Mouse (Mus musculus) ES-E14 (cell line): Measurements from ENCODE around the gene Tyw1. TPM values are rescaled to one million over a fixed set of nuclear protein-coding genes. Genes with fewer than 3 reads are reported as not detected.

Source experiments
- DNase-seq: peaks from one replicate; pipeline ENCODE4 v3.0.0-alpha.2; 2013; ENCODE audit warnings: low read depth, low spot score
- H3K27ac ChIP-seq: 2 replicates; pipeline ENCODE4 v1.5.1; 2012; ENCODE audit warnings: low read depth, mild to moderate bottlenecking, low read length, moderate library complexity, mixed read lengths; ENCODE audit not compliant: poor library complexity, insufficient read depth, severe bottlenecking
- H3K36me3 ChIP-seq: 2 replicates; pipeline ENCODE4 v1.6.1; 2012; ENCODE audit warnings: mild to moderate bottlenecking, low read length, moderate library complexity, mixed read lengths; ENCODE audit not compliant: control insufficient read depth, poor library complexity, insufficient read depth, severe bottlenecking
- H3K4me1 ChIP-seq, 2 experiments: fragments of 150-350 bp in 1 of 2; sonication (generic) in 1 of 2; 2 replicates each; pipeline ENCODE4 v1.6.1; 2012; ENCODE audit warnings: low read length in 2 of 2, mild to moderate bottlenecking in 1 of 2, mixed read lengths in 1 of 2; ENCODE audit not compliant: control insufficient read depth in 2 of 2, insufficient read depth in 2 of 2, poor library complexity in 1 of 2
- H3K4me3 ChIP-seq, 2 experiments: fragments of 150-350 bp in 1 of 2; sonication (generic) in 1 of 2; 2 replicates each; pipeline ENCODE4 v1.5.1; 2012; ENCODE audit warnings: low read length in 2 of 2, low read depth in 1 of 2, mild to moderate bottlenecking in 1 of 2, mixed read lengths in 1 of 2; ENCODE audit not compliant: insufficient read depth in 1 of 2, poor library complexity in 1 of 2, severe bottlenecking in 1 of 2
- H3K9ac ChIP-seq: 2 replicates; pipeline ENCODE4 v1.6.1; 2012; ENCODE audit warnings: low read depth, mild to moderate bottlenecking, low read length, mixed read lengths; ENCODE audit not compliant: poor library complexity, insufficient read depth, severe bottlenecking
- H3K9me3 ChIP-seq: fragments of 150-350 bp; sonication (generic); 2 replicates; pipeline ENCODE4 v1.6.1; 2012; ENCODE audit warnings: low read depth, mild to moderate bottlenecking, low read length; ENCODE audit not compliant: control insufficient read depth, insufficient read depth
- CHD2 ChIP-seq: IDR thresholded peaks from 2 replicates; pipeline ENCODE4 v1.6.1; 2014; ENCODE audit warnings: mild to moderate bottlenecking, low read depth, low read length, inconsistent platforms
- HCFC1 ChIP-seq: IDR thresholded peaks from 2 replicates; pipeline ENCODE4 v1.6.1; 2012; ENCODE audit warnings: low read length, inconsistent platforms, borderline replicate concordance; ENCODE audit not compliant: insufficient read depth
- MAFK ChIP-seq: IDR thresholded peaks from 2 replicates; pipeline ENCODE4 v1.6.1; 2014; ENCODE audit warnings: mild to moderate bottlenecking, low read depth, low read length, inconsistent platforms; ENCODE audit not compliant: insufficient read depth
- ZC3H11A ChIP-seq: IDR thresholded peaks from 2 replicates; pipeline ENCODE4 v1.6.1; 2012; ENCODE audit warnings: low read depth, mild to moderate bottlenecking, inconsistent platforms, low read length, borderline replicate concordance
- ZNF384 ChIP-seq: IDR thresholded peaks from 2 replicates; pipeline ENCODE4 v1.6.1; 2012; ENCODE audit warnings: low read depth, low read length, inconsistent platforms
- in situ Hi-C, 2 experiments: fragments of 600-800 bp; cut with MboI; formaldehyde crosslinking; loops; one replicate each; pipeline ENCODE4 v1.15.1; 2025; ENCODE audit warnings: low sequenced_read_pairs in 2 of 2, inconsistent platforms in 1 of 2; ENCODE audit not compliant: unreplicated experiment in 2 of 2
- total RNA-seq: library from RNA; depleted of rRNA; stranded (reverse); fragments of 300-350 nt; gene quantifications from 2 replicates; pipeline ENCODE4 v1.2.3, GENCODE M21; 2012

Gene Tyw1
- total RNA-seq, 1 experiment = 87.9 TPM

DNA sequence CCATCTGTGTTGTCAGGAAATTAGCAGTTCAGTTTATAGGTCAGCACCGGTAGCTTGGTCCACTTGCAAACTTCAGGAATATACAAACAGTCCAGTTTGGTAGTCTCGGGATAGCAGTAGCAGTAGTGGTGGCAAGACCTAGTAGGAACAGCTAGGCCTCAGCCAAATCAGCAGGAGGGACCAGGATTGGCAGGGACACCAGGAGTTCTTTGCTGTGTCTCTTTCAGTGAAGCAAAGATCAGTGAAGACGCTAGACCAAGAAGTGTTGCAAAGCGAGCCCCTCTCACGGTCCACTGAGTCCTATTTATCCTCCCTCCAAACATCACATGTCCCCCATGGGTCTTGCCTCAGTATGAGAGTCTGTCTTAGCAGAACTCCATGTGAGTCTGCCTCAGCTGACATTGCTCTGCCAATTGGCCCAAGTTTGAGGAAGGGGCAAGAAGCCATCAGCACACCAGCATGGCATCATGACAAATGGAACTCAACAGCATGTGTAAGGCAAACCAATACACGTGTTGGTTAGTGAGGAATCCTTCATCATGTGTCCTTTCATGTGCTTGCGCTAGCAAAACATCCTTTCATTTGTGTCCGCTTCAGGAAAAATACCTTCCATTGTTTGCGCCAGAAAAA, 43.5 kb downstream of the Tyw1 start:
- Histone ChIP-seq H3K9ac (no peak overlapping the region), H3K4me3 (no peak overlapping the region), H3K27ac (no peak overlapping the region), H3K9me3 (no peaks in the 10 kb centered on the region), H3K36me3 (peaks cover 23% of the 10 kb centered on the region), H3K4me1 (no peaks in the 10 kb centered on the region)
- no peak for DNase-seq
- TF ChIP-seq MAFK (no peak), HCFC1 (no peak), ZC3H11A (no peak), ZNF384 (no peak), CHD2 (no peak)
- in situ Hi-C loops = no loop called here

DNA sequence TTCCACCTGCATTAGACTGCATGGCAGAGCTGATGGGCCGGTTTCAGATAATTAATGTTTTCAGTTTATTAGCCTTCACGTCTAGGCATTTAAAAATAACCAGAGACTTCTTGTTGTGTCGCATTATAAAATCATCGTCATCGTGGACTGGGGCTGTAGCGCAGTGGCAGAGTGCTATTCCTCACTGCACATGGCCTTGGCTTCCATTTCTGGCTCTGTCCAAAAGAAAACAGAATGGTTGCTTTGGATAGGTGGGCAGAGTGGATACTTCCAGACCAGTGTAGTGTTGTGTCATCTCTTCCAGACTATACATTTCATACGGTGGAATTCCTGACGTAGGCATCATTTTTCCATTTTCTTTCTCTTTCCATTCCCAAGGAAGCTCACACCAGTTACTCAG, 44.1 kb downstream of the Tyw1 start:
- no peak for DNase-seq

DNA sequence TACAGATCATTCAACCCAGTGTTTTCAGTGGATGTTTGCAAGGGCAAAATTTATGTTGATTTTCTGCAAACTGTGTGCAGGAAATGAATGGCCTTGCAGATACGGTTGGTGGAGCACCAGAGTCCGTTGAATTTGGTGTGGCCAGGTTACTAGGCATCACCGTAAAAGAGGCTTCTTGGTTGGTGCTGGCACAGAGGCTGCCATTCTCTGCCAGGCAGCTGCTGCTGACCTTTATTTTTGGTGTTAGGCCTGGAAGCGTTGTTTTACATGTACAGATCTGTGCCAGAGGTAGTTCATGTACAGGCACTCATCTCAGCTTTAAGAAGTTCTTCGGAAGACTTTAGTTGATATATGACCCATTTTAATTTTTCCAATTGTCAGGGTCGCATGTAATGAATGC, 48.2 kb downstream of the Tyw1 start:
- H3K36me3 ChIP-seq = peaks cover 12% of the 10 kb centered on the region; the same call in 1 of the 2 replicates
- no peaks in the 10 kb centered on the region for H3K9me3 ChIP-seq
- DNase-seq = no peak
- H3K4me1 ChIP-seq = peaks cover under 1 to 4% of the 10 kb centered on the region in 2 experiments; a peak in 1 of 4 replicates
- H3K27ac ChIP-seq = no peak overlapping the region
- no peak overlapping the region for H3K9ac ChIP-seq
- in situ Hi-C loops = no loop called here
- H3K4me3 ChIP-seq = no peak overlapping the region
- TF ChIP-seq CHD2 = no peak
- TF ChIP-seq HCFC1 = no peak
- no peak for TF ChIP-seq MAFK
- TF ChIP-seq ZC3H11A = no peak
- no peak for TF ChIP-seq ZNF384

More for the DNA sequence above, 44.1 kb downstream of the Tyw1 start:
- no peak for TF ChIP-seq CHD2
- no peak for TF ChIP-seq ZC3H11A
- TF ChIP-seq ZNF384 = no peak
- no peak for TF ChIP-seq MAFK
- TF ChIP-seq HCFC1 = no peak
- no peak overlapping the region for H3K9ac ChIP-seq
- H3K4me1 ChIP-seq = no peaks in the 10 kb centered on the region
- in situ Hi-C loops = no loop called here
- no peaks in the 10 kb centered on the region for H3K9me3 ChIP-seq
- H3K36me3 ChIP-seq = peaks cover 26% of the 10 kb centered on the region
- no peak overlapping the region for H3K27ac ChIP-seq
- H3K4me3 ChIP-seq = no peak overlapping the region

DNA sequence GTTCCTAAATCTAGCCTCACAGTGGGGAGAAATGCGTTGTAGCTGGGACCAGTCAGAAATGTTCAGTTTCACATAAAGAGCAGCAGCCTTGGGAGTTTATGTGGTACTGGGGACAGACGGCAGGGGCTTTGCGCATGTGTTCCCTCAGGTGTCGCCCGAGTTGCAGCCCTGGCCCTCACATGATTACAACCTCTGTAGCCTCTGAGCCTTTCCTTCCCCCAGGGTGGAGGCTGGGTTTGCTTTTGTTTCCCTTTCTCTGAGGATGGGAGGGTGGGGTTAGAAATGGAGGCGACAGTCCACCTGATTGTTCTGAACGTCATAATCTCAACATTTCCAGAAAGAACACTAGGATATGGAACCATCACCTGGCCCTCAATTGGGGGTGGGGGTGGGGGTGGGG, 52.5 kb downstream of the Tyw1 start:
- TF ChIP-seq ZC3H11A = no peak
- TF ChIP-seq ZNF384 = no peak
- TF ChIP-seq CHD2 = no peak
- TF ChIP-seq HCFC1 = no peak
- no peak for TF ChIP-seq MAFK
- H3K9ac ChIP-seq = no peak overlapping the region
- no peak overlapping the region for H3K27ac ChIP-seq
- peaks cover 3% of the 10 kb centered on the region; the same call in 1 of the 2 replicates for H3K36me3 ChIP-seq
- in situ Hi-C loops = no loop called here
- H3K4me3 ChIP-seq = no peak overlapping the region
- peaks cover 4% of the 10 kb centered on the region in 2 experiments; a peak in 1 of 4 replicates for H3K4me1 ChIP-seq
- no peaks in the 10 kb centered on the region for H3K9me3 ChIP-seq
- DNase-seq = peak; percentile 65

DNA sequence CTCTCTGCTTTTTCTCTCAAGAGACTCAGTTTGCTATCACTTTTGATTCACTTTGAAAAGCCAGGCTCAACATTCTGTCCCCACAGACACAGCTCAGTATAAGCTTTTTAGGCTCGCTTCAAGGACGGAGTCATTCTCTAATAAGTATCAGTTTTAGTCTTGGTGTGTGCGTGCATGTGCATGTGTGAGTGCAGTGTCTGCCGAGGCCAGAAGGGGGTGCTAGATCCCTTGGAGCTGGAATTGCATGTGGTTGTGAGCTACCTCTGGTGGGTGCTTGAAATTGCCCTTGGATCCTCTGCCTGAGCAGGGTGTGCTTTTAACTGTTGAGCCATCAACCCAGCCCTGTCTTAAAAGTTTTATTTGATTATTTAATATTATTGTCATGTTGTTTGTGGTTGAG, 54.7 kb downstream of the Tyw1 start:
- Histone ChIP-seq H3K9me3 (no peaks in the 10 kb centered on the region), H3K27ac (no peak overlapping the region), H3K4me1 (peaks cover 4% of the 10 kb centered on the region in 2 experiments; a peak in 1 of 4 replicates), H3K36me3 (no peaks in the 10 kb centered on the region), H3K9ac (no peak overlapping the region), H3K4me3 (no peak overlapping the region)
- peak; percentile 47 for DNase-seq
- no peak for TF ChIP-seq MAFK
- no peak for TF ChIP-seq HCFC1
- TF ChIP-seq ZC3H11A = no peak
- in situ Hi-C loops = no loop called here
